Mouse (Mus musculus) bone marrow macrophage, adult 2 months (primary cell): ENCODE measurements around the gene Pgap2. TPM values are rescaled to one million over a fixed set of nuclear protein-coding genes. Genes with fewer than 3 reads are reported as not detected.

Source experiments
- H3K27ac ChIP-seq: 2 replicates; pipeline ENCODE4 v1.5.1; 2012; ENCODE audit warnings: low read depth, low read length; ENCODE audit not compliant: insufficient read depth
- H3K4me1 ChIP-seq: 2 replicates; pipeline ENCODE4 v1.6.1; 2012; ENCODE audit warnings: low read length; ENCODE audit not compliant: control insufficient read depth, insufficient read depth
- H3K4me3 ChIP-seq: 2 replicates; pipeline ENCODE4 v1.5.1; 2012; ENCODE audit warnings: mild to moderate bottlenecking, low read length, moderate library complexity; ENCODE audit not compliant: insufficient read depth
- CTCF ChIP-seq: IDR thresholded peaks from 2 replicates; pipeline ENCODE4 v1.5.1; 2012; ENCODE audit warnings: low read depth, mild to moderate bottlenecking, low read length, moderate library complexity
- POLR2A ChIP-seq: IDR thresholded peaks from 2 replicates; pipeline ENCODE4 v1.6.1; 2012; ENCODE audit warnings: mild to moderate bottlenecking, low read depth, low read length, borderline replicate concordance
- polyA plus RNA-seq: library from polyadenylated mRNA; stranded (reverse); fragments of >200 nt; gene quantifications from 2 replicates; pipeline ENCODE4 v1.2.4, GENCODE M21; 2012; ENCODE audit not compliant: missing spikeins, insufficient read depth, insufficient read length

Gene Pgap2
- polyA plus RNA-seq, 1 experiment: 103 TPM

DNA sequence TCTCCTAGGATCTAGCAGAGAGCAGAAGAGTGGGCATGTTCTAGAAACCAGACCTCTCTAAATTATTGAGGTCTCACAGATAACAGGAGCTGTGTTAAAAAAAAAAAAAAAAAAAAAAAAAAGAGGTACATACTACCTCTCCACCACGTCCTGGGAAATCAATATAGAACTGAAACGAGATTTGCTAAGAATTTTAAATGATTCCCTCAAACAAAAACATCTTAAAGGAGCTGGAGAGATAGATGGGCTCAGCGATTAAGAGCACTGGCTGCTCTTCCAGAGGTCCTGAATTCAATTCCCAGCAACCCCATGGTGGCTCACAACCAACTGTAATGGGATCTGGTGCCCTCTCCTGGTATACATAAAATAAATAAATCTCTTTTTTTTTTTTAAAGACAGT lies 1.1 kb downstream of the Pgap2 start:
- peaks cover 10% of the 10 kb centered on the region for H3K4me1 ChIP-seq
- H3K4me3 ChIP-seq: peak overlapping the region; percentile 84
- no peak for TF ChIP-seq CTCF
- TF ChIP-seq POLR2A: no peak
- H3K27ac ChIP-seq: peak overlapping the region; percentile 66

DNA sequence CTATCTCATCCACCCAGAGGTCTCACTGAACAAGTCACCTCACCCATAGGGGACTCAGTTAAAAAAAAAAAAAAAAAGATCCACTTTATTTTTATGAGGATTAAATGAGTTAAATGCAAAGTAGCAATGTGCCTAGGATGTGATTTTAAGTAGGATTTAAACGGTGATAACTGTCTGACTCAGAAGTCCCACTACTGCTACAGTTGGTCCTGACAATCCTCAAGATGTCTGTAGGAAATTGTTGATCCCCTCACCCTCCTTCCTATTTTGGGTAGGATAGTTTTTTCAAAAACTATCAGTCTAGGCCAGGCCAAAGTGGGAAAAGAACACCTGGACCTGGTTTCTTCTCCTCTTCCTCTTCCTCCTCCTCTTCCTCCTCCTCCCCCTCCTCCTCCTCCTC lies 11.9 kb downstream of the Pgap2 start:
- H3K27ac ChIP-seq: no peak overlapping the region
- no peak overlapping the region for H3K4me3 ChIP-seq
- TF ChIP-seq CTCF (no peak), POLR2A (no peak)
- H3K4me1 ChIP-seq: peaks cover 12% of the 10 kb centered on the region

DNA sequence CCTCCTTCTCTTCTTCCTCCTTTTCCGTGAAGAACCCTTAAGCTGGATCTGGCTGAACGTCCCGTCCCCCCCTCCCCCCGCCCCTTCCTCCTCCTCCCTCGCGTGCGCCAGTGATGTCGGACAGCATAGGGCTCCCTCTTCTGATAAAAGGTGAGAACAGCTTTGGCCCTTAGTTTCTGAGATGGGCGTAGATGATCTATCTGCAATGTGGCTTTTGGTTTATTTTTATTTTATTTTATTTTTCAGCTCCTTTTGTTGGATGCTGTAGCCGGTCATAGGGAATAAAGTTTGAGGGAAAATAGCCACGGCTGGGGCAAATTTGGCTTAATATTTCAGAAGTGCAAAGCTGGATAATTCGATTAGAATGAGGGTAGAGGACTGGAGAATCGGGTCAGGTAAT lies 12.3 kb downstream of the Pgap2 start:
- peak overlapping the region; percentile 70 for H3K4me3 ChIP-seq
- peak overlapping the region; percentile 43 for H3K27ac ChIP-seq
- TF ChIP-seq CTCF: no peak
- no peak for TF ChIP-seq POLR2A
- peaks cover 12% of the 10 kb centered on the region for H3K4me1 ChIP-seq

DNA sequence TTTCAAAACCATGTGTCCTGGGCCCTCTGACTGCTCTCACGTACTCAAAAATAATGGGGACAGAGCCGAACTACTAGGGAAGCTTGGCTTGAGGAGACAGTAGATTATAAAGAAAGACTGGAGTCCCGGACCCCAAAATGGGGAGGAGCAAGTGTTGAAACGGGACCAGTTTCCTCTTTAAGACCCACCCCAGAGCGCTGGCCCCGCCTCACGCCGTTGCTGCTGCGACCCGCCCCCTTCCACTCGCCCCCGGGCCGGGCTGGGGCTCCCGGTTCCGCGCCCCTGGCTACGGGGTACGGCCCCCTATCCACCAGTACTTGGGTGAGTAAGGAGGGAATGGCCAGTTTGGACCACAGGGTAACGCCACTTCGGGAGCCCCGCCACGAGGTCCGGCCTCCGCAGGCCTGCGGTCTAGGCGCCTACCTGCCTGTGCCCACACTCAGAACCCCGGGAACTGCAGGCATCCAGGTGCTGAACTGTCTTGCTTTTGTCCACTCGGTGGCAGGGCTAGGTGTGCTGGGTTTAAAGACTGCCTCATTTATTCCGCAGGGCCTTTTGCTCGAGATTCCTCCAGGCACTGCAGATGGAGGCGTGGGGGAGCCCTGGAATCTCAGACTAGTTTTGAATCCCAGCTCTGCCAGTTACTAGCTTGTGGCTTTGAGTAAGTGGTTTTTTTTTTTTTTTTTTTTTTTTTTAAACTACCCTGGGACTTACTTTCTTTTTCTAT lies 13.0 kb downstream of the Pgap2 start:
- TF ChIP-seq POLR2A: no peak
- no peak for TF ChIP-seq CTCF
- Histone ChIP-seq H3K27ac (peak overlapping the region; percentile 67), H3K4me1 (peaks cover 12% of the 10 kb centered on the region), H3K4me3 (peak overlapping the region; percentile 70)

DNA sequence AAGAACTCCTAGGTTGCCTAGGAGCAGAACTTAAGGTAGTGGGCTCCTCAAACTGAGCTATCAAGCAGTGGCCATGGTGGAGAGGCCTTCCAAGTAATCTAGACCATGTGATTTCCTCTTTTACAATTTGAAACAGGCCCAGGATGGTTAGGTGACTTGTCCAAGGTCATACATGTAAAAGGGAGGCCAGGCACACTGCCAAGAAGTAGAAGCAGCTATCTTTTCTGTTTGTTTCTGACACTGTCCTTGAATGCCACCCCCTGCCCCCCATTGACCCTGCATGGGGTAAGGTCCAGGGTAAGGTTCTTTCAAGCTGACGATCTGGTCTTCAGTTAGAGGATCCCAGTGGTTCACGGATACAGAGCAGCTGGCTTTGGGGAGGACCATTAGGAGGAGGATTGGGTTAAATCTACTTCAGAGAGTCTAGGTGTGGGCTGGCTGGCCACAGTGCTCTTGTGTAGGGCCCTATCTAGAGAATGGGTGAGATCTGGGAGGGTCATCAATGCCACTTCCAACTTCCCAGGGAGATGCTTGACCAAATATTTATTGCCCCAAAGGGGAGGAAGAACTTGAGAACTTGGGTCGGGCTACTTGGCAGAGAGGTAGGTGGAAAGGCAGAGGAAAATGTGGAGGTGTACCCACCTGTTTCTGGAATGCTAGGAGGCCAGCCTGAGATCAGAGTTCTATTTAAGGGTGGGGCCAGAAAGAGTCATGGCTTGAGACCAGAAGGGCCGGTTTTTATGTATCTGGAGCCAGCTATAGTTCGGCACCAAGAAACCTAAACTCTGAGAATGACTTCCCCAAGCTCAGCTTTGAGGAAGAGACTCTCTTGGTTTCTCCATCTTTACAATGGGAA lies 14.1 kb downstream of the Pgap2 start:
- TF ChIP-seq CTCF (no peak), POLR2A (no peak)
- H3K4me3 ChIP-seq: peak overlapping the region; percentile 35

DNA sequence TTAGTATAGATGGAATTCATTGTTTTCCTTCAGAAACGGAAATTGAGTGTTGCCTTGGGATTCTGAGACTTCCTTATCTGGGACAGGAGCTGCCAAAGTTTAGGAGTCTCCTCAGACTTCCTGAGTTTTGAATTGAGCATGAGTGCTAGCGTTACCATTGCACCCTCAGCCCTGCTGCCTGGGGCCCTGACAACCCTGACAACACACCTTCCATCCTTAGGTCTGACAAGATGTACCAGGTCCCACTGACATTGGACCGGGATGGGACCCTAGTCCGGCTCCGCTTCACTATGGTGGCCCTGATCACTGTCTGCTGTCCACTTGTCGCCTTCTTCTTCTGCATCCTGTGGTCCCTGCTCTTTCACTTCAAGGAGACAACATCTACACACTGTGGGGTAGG lies 16.0 kb downstream of the Pgap2 start:
- Histone ChIP-seq H3K4me1 (peaks cover 35% of the 10 kb centered on the region), H3K27ac (no peak overlapping the region), H3K4me3 (no peak overlapping the region)
- TF ChIP-seq POLR2A (no peak), CTCF (no peak)

More for the DNA sequence above, 14.1 kb downstream of the Pgap2 start:
- H3K27ac ChIP-seq: peak overlapping the region; percentile 34; the same call in 1 of the 2 replicates
- H3K4me1 ChIP-seq: peaks cover 15% of the 10 kb centered on the region

DNA sequence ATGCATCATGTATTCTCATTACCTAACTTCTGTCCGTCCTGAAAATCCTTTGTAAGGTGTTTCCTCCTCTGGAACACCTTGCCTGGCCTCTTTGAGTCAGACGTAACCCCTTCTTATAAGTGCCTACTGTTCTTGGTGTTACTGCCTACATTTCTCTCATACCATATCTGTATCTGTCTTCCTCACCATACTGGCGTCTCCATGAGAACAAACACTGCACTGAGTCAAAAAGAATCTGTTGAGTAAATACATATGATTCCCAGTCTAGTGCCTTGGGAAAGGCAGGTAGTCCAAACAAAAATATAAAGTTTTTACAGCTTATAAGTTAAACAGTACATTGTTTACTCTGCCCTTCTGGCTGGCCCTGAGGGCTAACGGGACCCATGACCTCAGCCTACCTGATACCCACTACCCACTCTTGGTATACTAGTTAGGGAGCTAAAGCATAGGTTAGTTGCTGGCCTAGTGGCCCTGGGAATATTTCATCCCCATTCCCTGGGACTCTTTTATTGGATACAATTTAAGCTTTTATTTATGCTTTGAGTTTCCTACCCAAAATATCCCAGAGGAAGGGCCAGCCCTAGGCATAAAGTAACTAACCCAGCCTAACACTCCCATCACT lies 18.2 kb downstream of the Pgap2 start:
- no peak overlapping the region for H3K4me3 ChIP-seq
- H3K4me1 ChIP-seq: peaks cover 51% of the 10 kb centered on the region
- no peak overlapping the region for H3K27ac ChIP-seq
- TF ChIP-seq CTCF (no peak), POLR2A (no peak)

DNA sequence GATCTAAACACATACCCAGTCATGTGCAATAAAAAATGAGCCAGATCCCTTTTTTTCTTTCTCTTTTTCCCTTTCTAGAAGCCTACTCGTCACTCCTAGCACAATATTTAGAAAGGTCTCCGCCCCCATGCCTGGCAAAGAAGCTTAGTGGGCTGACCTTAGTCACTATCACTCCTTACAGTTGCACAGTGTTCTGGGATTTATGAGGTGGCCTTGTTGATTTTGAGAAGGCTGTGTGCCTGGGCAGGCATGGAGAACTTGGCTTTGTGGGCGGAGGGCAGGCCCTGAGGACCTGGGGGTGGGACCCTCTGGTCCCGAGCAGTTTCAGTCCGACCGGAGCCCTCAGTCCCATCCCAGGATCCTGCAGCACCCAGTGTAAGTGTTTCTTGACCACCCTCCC lies 19.8 kb downstream of the Pgap2 start:
- TF ChIP-seq CTCF: no peak
- no peak for TF ChIP-seq POLR2A
- Histone ChIP-seq H3K4me1 (peaks cover 56% of the 10 kb centered on the region), H3K27ac (peak overlapping the region; percentile 13), H3K4me3 (no peak overlapping the region)

DNA sequence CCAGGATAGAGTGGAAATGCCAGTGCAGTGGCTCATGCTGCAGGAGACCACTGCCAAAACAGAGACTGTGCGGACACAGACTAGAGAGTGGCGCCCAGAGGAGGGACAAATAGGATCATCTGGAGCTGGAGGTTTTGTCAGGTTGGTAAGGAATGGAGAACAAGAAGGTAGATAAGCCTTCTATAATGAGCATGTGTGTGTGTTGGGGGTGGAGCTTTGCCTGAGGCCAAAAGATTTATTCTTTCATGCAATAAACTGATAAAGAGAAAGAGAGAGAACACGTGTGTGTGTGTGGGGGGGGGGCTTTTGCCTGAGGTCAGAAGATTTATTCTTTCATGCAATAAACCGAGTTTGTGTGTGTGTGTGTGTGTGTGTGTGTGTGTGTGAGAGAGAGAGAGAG lies 23.1 kb downstream of the Pgap2 start:
- no peak overlapping the region for H3K4me3 ChIP-seq
- peaks cover 61% of the 10 kb centered on the region for H3K4me1 ChIP-seq
- 0 out of 2 replicates have a peak overlapping the region, but pooled peaks have one; percentile 19 for H3K27ac ChIP-seq
- TF ChIP-seq POLR2A (no peak), CTCF (no peak)
